Mouse (Mus musculus) spleen, adult 2 months (tissue): ENCODE data around the gene Vpreb3.

ENCODE experiments used
- CTCF ChIP-seq: fragments of 200-500 bp; IDR thresholded peaks from 2 replicates; pipeline ENCODE4 v1.5.1; 2011; ENCODE audit warnings: mild to moderate bottlenecking, inconsistent platforms; ENCODE audit not compliant: insufficient read depth, insufficient read length, insufficient replicate concordance; ENCODE audit errors: extremely low read depth
- POLR2A ChIP-seq: fragments of 200-500 bp; IDR thresholded peaks from 2 replicates; pipeline ENCODE4 v1.6.1; 2011; ENCODE audit warnings: low read depth, low read length, inconsistent platforms

DNA sequence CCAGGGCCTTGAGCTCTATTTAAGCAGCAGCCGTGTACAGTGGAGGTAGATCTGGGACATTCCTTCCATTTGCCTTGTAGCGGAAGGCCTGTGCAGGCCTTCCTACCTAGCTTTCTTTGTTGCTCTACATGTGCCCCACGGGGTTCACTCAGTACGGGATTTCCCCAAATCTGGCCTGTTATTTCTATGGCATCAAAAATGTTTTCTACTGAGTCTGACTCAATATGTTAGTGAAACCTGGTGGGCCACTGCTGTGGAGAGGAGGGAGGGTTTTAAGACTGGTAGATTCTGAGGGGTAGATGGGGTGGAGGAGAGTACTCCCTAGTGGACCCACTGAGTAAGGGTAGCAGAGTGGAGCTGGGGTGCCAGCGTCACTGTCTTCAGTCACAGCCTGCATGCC, 47.1 kb upstream of the Vpreb3 start:
- TF ChIP-seq POLR2A (no peak), CTCF (no peak)
